Comparison of ENCODE assay signal across 29 mouse cellular contexts in genomic region chr7:44636684-44637083, GRCm38 (mm10). TPM values are rescaled to one million over a fixed set of nuclear protein-coding genes. Genes with fewer than 3 reads are reported as not detected.
A peak's percentile ranks its signal among the peaks of the same experiment; 100 is the strongest.
DNase-seq lines count a peak whose midpoint lies in the region; ATAC-seq and TF ChIP-seq lines count a peak whose summit lies in the region.
"Had no signal": no experiment of that assay in that cellular context is flagged by ENCODE, and none has a peak within 500 bp of the region (broad histone marks: within the 10 kb centered on the region; RNA-seq: fewer than 3 reads in every experiment).

No protein-coding gene starts in this region.

- no peak for DNase-seq in forebrain, postnatal 0 days
- DNase-seq in left cerebral cortex, adult 18-20 months (ENCODE audit: low spot score in 2 of 2) = peak; percentile 39 to 62
- DNase-seq in left cerebral cortex, postnatal 4 days = no peak
- DNase-seq in brain, adult 2 months (ENCODE audit: low read depth, low spot score) = peak; percentile 69
- peak; percentile 42 for DNase-seq in right cerebral cortex, postnatal 14 days
- DNase-seq in urinary bladder, postnatal 14 days (ENCODE audit: low spot score) = no peak
- DNase-seq in lung, postnatal 0 days (ENCODE audit: low spot score) = no peak
- DNase-seq: adrenal gland, adult 8-10 months; adrenal gland, postnatal 36 days; B cell, adult 2 months; cerebellum, adult 11 months; cerebellum, adult 8-10 months; cerebellum, postnatal 14 days; embryo, embryonic 11 days; gastrocnemius, adult 2 months; gastrocnemius, postnatal 25 days; heart, adult 11 months; heart, postnatal 36 days had no signal

- no peak overlapping the region for H3K4me3 ChIP-seq in forebrain, postnatal 0 days (ENCODE audit: low read depth, low read length)
- H3K4me3 ChIP-seq in forebrain, embryonic 16.5 days (replicated peaks; ENCODE audit: low read length) = no peak overlapping the region
- no peak overlapping the region for H3K4me3 ChIP-seq in lung, postnatal 0 days (ENCODE audit: low read depth, low read length)
- H3K4me3 ChIP-seq: embryonic facial prominence, embryonic 15.5 days; erythroblast, embryonic 14.5 days; forebrain, embryonic 10.5 days; gastrocnemius, adult 2 months; heart, embryonic 13.5 days; hindbrain, embryonic 15.5 days had no signal

- H3K4me1 ChIP-seq in forebrain, postnatal 0 days (ENCODE audit: insufficient read depth) = no peaks in the 10 kb centered on the region
- H3K4me1 ChIP-seq in forebrain, embryonic 16.5 days (replicated peaks; ENCODE audit: control insufficient read depth, insufficient read depth, low read length) = no peaks in the 10 kb centered on the region
- H3K4me1 ChIP-seq in lung, postnatal 0 days (ENCODE audit: insufficient read depth, low read depth, low read length) = no peaks in the 10 kb centered on the region
- H3K4me1 ChIP-seq: embryonic facial prominence, embryonic 15.5 days; heart, embryonic 13.5 days had no signal

- ATAC-seq in forebrain, postnatal 0 days = peak; percentile 58
- no peak for ATAC-seq in forebrain, embryonic 16.5 days
- ATAC-seq in lung, postnatal 0 days = no peak
- ATAC-seq: CD4-positive, CD25-positive, alpha-beta regulatory T cell, adult 4 months; forebrain, embryonic 14.5 days had no signal

- no peak overlapping the region for H3K4me2 ChIP-seq in forebrain, postnatal 0 days (ENCODE audit: low read depth)
- no peak overlapping the region for H3K4me2 ChIP-seq in forebrain, embryonic 16.5 days (ENCODE audit: low read length)
- H3K4me2 ChIP-seq in lung, postnatal 0 days (replicated peaks; ENCODE audit: low read depth, low read length) = no peak overlapping the region
- H3K4me2 ChIP-seq: embryonic facial prominence, embryonic 15.5 days; heart, embryonic 13.5 days; hindbrain, embryonic 15.5 days had no signal

- no peak for TF ChIP-seq EP300 in lung, postnatal 0 days (IDR thresholded peaks at IDR 0.05)

- H3K9ac ChIP-seq in forebrain, postnatal 0 days = no peak overlapping the region
- no peak overlapping the region for H3K9ac ChIP-seq in forebrain, embryonic 16.5 days (replicated peaks; ENCODE audit: low read depth, low read length)
- no peak overlapping the region for H3K9ac ChIP-seq in lung, postnatal 0 days (replicated peaks; ENCODE audit: low read depth)
- H3K9ac ChIP-seq: embryonic facial prominence, embryonic 15.5 days; heart, embryonic 13.5 days; hindbrain, embryonic 15.5 days had no signal

- peaks cover 17% of the 10 kb centered on the region for H3K27me3 ChIP-seq in forebrain, postnatal 0 days (ENCODE audit: insufficient read depth, low read length)
- H3K27me3 ChIP-seq in forebrain, embryonic 16.5 days (replicated peaks; ENCODE audit: control insufficient read depth, insufficient read depth, low read length) = peaks cover 20% of the 10 kb centered on the region
- H3K27me3 ChIP-seq in lung, postnatal 0 days (replicated peaks; ENCODE audit: insufficient read depth, low read length) = no peaks in the 10 kb centered on the region; the same call in 1 of the 2 replicates

- TF ChIP-seq CTCF in forebrain, postnatal 0 days (IDR thresholded peaks at IDR 0.05; ENCODE audit: low read depth) = no peak
- TF ChIP-seq CTCF in lung, postnatal 0 days (IDR thresholded peaks at IDR 0.05) = no peak

- H3K27ac ChIP-seq in forebrain, postnatal 0 days (ENCODE audit: low read depth, low read length) = no peak overlapping the region
- H3K27ac ChIP-seq in forebrain, embryonic 16.5 days (ENCODE audit: low read length) = no peak overlapping the region
- no peak overlapping the region for H3K27ac ChIP-seq in lung, postnatal 0 days (ENCODE audit: low read length)
- H3K27ac ChIP-seq: embryonic facial prominence, embryonic 15.5 days; forebrain, embryonic 10.5 days; gastrocnemius, adult 2 months; heart, embryonic 13.5 days; hindbrain, embryonic 15.5 days had no signal

- no peaks in the 10 kb centered on the region for H3K9me3 ChIP-seq in forebrain, postnatal 0 days (ENCODE audit: low read length)
- peaks cover 2% of the 10 kb centered on the region; the same call in 1 of the 2 replicates for H3K9me3 ChIP-seq in forebrain, embryonic 16.5 days (ENCODE audit: control insufficient read depth, low read length)
- no peaks in the 10 kb centered on the region for H3K9me3 ChIP-seq in lung, postnatal 0 days (ENCODE audit: low read length)
- H3K9me3 ChIP-seq: embryonic facial prominence, embryonic 15.5 days; forebrain, embryonic 10.5 days; G1E; heart, embryonic 13.5 days; hindbrain, embryonic 15.5 days had no signal

- WGBS in forebrain, postnatal 0 days = 79% methylated on average over 9 of the region's 9 CpGs
- 80% methylated on average over 9 of the region's 9 CpGs for WGBS in forebrain, embryonic 16.5 days
- 80% methylated on average over 9 of the region's 9 CpGs for WGBS in lung, postnatal 0 days

- intact Hi-C loops in left cerebral cortex, postnatal 4 days (cut with DNase I) = no loop called here

- no peaks in the 10 kb centered on the region for H3K36me3 ChIP-seq in forebrain, postnatal 0 days (ENCODE audit: insufficient read depth)
- H3K36me3 ChIP-seq in forebrain, embryonic 16.5 days (ENCODE audit: control insufficient read depth, insufficient read depth) = no peaks in the 10 kb centered on the region
- H3K36me3 ChIP-seq in lung, postnatal 0 days (ENCODE audit: insufficient read depth, low read length) = 0 out of 2 replicates have a peak, but pooled peaks cover 11% of the 10 kb centered on the region
- H3K36me3 ChIP-seq: embryonic facial prominence, embryonic 15.5 days; forebrain, embryonic 10.5 days; G1E; heart, embryonic 13.5 days; hindbrain, embryonic 15.5 days had no signal

RNA-seq across cellular contexts. Expression of gene Myh14, which starts 34.0 kb away (rescaled TPM):
- 4.5 and 11.9 TPM in 2 replicates for total RNA-seq in forebrain, postnatal 0 days (2014; rRNA removed)
- 2.9 and 4.2 TPM in 2 replicates for polyA plus RNA-seq in forebrain, postnatal 0 days (2015; fragmentation: Nextera tagmentation; extraction: Ambion mirVana)
- polyA plus RNA-seq in forebrain, embryonic 16.5 days (2015; fragmentation: Nextera tagmentation; extraction: Ambion mirVana) = 1.6 and 1.7 TPM in 2 replicates
- 10 to 100 TPM; 22.4 to 24.4 TPM for total RNA-seq in left cerebral cortex, adult 18-20 months (2021)
- total RNA-seq in left cerebral cortex, postnatal 4 days (2021) = 1 to 10 TPM; 3.0 to 5.7 TPM
- polyA plus RNA-seq in lung, postnatal 0 days (2015; fragmentation: Nextera tagmentation; extraction: Ambion mirVana) = 202 and 215 TPM in 2 replicates
- total RNA-seq: common myeloid progenitor, adult 5-6 weeks; G1E had no signal
- polyA plus RNA-seq: CD4-positive, CD25-positive, alpha-beta regulatory T cell, adult 4 months; G1E had no signal

RNA-seq across cellular contexts. Expression of gene Kcnc3, which starts 46.2 kb away (rescaled TPM):
- total RNA-seq in forebrain, postnatal 0 days (2014; rRNA removed) = 6.0 and 8.6 TPM in 2 replicates
- 4.2 and 5.2 TPM in 2 replicates for polyA plus RNA-seq in forebrain, postnatal 0 days (2015; fragmentation: Nextera tagmentation; extraction: Ambion mirVana)
- polyA plus RNA-seq in forebrain, embryonic 16.5 days (2015; fragmentation: Nextera tagmentation; extraction: Ambion mirVana) = 2.8 and 4.0 TPM in 2 replicates
- 100 to 1,000 TPM in 1 of 2 experiments, 10 to 100 TPM in 1; 94.5 to 111 TPM for total RNA-seq in left cerebral cortex, adult 18-20 months (2021)
- total RNA-seq in left cerebral cortex, postnatal 4 days (2021) = 10 to 100 TPM; 31.0 to 33.0 TPM
- 3.8 TPM in 2 replicates for polyA plus RNA-seq in lung, postnatal 0 days (2015; fragmentation: Nextera tagmentation; extraction: Ambion mirVana)
- polyA plus RNA-seq: G1E; heart, postnatal 0 days had no signal

Comparison
In these comparisons a context has a peak if more than half of its experiments do, and no peak if none do; other contexts are left out.
1. DNase-seq: peak in left cerebral cortex, adult 18-20 months (2 of 2), brain, adult 2 months (single experiment) and right cerebral cortex, postnatal 14 days (single experiment); none in forebrain, postnatal 0 days (single experiment), left cerebral cortex, postnatal 4 days (single experiment), urinary bladder, postnatal 14 days (single experiment) and lung, postnatal 0 days (single experiment).